Mouse (Mus musculus): ENCODE data around the gene Fuca1.

Fuca1 gene

GRCm38 (mm10) chr4:135920304-135921241 lies at the start of gene Fuca1:
Gene Fuca1 (plus strand): TSS chr4:135920735.
- DNase-seq (ENCODE audit: low spot score): peak; percentile 99

- DNase-seq (ENCODE audit: low spot score): no peak
These were observed 48.5 kb upstream of the Fuca1 start for GRCm38 (mm10) chr4:135872015-135872414.

- DNase-seq (ENCODE audit: low spot score): no peak
These were observed 47.7 kb upstream of the Fuca1 start for GRCm38 (mm10) chr4:135872589-135873391.

- DNase-seq (ENCODE audit: low spot score): peak; percentile 96
These were observed 46.9 kb upstream of the Fuca1 start, which contains the start of gene Pnrc2 for GRCm38 (mm10) chr4:135873526-135874202. Gene Pnrc2 (minus strand): TSS chr4:135873850.

- no peak for DNase-seq (ENCODE audit: low spot score)
These were observed 45.7 kb upstream of the Fuca1 start for GRCm38 (mm10) chr4:135874564-135875535.

GRCm38 (mm10) chr4:135875546-135875945 lies 45.0 kb upstream of the Fuca1 start:
- DNase-seq (ENCODE audit: low spot score): no peak

- DNase-seq (ENCODE audit: low spot score): peak; percentile 64
These were observed 44.4 kb upstream of the Fuca1 start for GRCm38 (mm10) chr4:135875991-135876582.

- DNase-seq (ENCODE audit: low spot score): peak; percentile 83
These were observed 43.9 kb upstream of the Fuca1 start for GRCm38 (mm10) chr4:135876583-135877020.

GRCm38 (mm10) chr4:135877742-135878141 lies 42.8 kb upstream of the Fuca1 start:
- DNase-seq (ENCODE audit: low spot score): peak; percentile 67

GRCm38 (mm10) chr4:135879021-135879420 lies 41.5 kb upstream of the Fuca1 start:
- no peak for DNase-seq (ENCODE audit: low spot score)

- no peak for DNase-seq (ENCODE audit: low spot score)
These were observed 40.5 kb upstream of the Fuca1 start for GRCm38 (mm10) chr4:135880018-135880417.

GRCm38 (mm10) chr4:135880576-135880975 lies 40.0 kb upstream of the Fuca1 start:
- DNase-seq (ENCODE audit: low spot score): no peak

GRCm38 (mm10) chr4:135882023-135882422 lies 38.5 kb upstream of the Fuca1 start:
- no peak for DNase-seq (ENCODE audit: low spot score)

- no peak for DNase-seq (ENCODE audit: low spot score)
These were observed 37.1 kb upstream of the Fuca1 start for GRCm38 (mm10) chr4:135883401-135883851.

- no peak for DNase-seq (ENCODE audit: low spot score)
These were observed 36.5 kb upstream of the Fuca1 start for GRCm38 (mm10) chr4:135883881-135884516.

GRCm38 (mm10) chr4:135884531-135884930 lies 36.0 kb upstream of the Fuca1 start:
- DNase-seq (ENCODE audit: low spot score): no peak

- DNase-seq (ENCODE audit: low spot score): no peak
These were observed 34.9 kb upstream of the Fuca1 start for GRCm38 (mm10) chr4:135885676-135886075.

GRCm38 (mm10) chr4:135886184-135886583 lies 34.4 kb upstream of the Fuca1 start:
- no peak for DNase-seq (ENCODE audit: low spot score)

- no peak for DNase-seq (ENCODE audit: low spot score)
These were observed 32.0 kb upstream of the Fuca1 start for GRCm38 (mm10) chr4:135888448-135889057.
